Mouse (Mus musculus): ENCODE results near the gene Zfp664. TPM values are rescaled to one million over a fixed set of nuclear protein-coding genes. Genes with fewer than 3 reads are reported as not detected.

Gene Zfp664
- polyA plus RNA-seq, 1 experiment from 2014 or later = 92.8 TPM

GRCm38 (mm10) chr5:124836075-124836474 is 26.4 kb upstream of the Zfp664 start:
- H3K4me2 ChIP-seq (ENCODE audit: low read length) = no peak overlapping the region
- TF ChIP-seq CTCF (IDR thresholded peaks at IDR 0.05; ENCODE audit: low read depth) = no peak
- ATAC-seq (replicated peaks; ENCODE audit: low FRiP score, low read depth) = no peak
- no peaks in the 10 kb centered on the region for H3K27me3 ChIP-seq (ENCODE audit: insufficient read depth, low read length)
- 89% methylated on average over 10 of the region's 10 CpGs for WGBS
- H3K27ac ChIP-seq = no peak overlapping the region
- no peaks in the 10 kb centered on the region for H3K4me1 ChIP-seq (replicated peaks; ENCODE audit: insufficient read depth, low read length)
- H3K4me3 ChIP-seq (replicated peaks; ENCODE audit: low read depth, low read length) = no peak overlapping the region
- H3K9me3 ChIP-seq (replicated peaks; ENCODE audit: low read length) = no peaks in the 10 kb centered on the region
- DNase-seq (ENCODE audit: low spot score) = no peak
- no peak overlapping the region for H3K9ac ChIP-seq (ENCODE audit: low read depth, low read length)
- no peaks in the 10 kb centered on the region for H3K36me3 ChIP-seq (ENCODE audit: insufficient read depth, low read length)

- WGBS = 51% methylated on average over 4 of the region's 4 CpGs
- TF ChIP-seq CTCF (IDR thresholded peaks at IDR 0.05; ENCODE audit: low read depth) = no peak
Observed at GRCm38 (mm10) chr5:124836621-124837020, 25.9 kb upstream of the Zfp664 start.

GRCm38 (mm10) chr5:124840202-124840601 is 22.3 kb upstream of the Zfp664 start:
- H3K4me1 ChIP-seq (replicated peaks; ENCODE audit: insufficient read depth, low read length) = no peaks in the 10 kb centered on the region
- no peak overlapping the region for H3K4me2 ChIP-seq (ENCODE audit: low read length)
- H3K27ac ChIP-seq = no peak overlapping the region
- ATAC-seq (replicated peaks; ENCODE audit: low FRiP score, low read depth) (no peak), DNase-seq (ENCODE audit: low spot score) (no peak)
- H3K36me3 ChIP-seq (ENCODE audit: insufficient read depth, low read length) = no peaks in the 10 kb centered on the region
- H3K4me3 ChIP-seq (replicated peaks; ENCODE audit: low read depth, low read length) = no peak overlapping the region
- TF ChIP-seq CTCF (IDR thresholded peaks at IDR 0.05; ENCODE audit: low read depth) = no peak
- H3K27me3 ChIP-seq (ENCODE audit: insufficient read depth, low read length) = no peaks in the 10 kb centered on the region
- H3K9me3 ChIP-seq (replicated peaks; ENCODE audit: low read length) = no peaks in the 10 kb centered on the region
- WGBS = 84% methylated on average over 7 of the region's 7 CpGs
- no peak overlapping the region for H3K9ac ChIP-seq (ENCODE audit: low read depth, low read length)

More at GRCm38 (mm10) chr5:124836621-124837020, 25.9 kb upstream of the Zfp664 start:
- no peaks in the 10 kb centered on the region for H3K4me1 ChIP-seq (replicated peaks; ENCODE audit: insufficient read depth, low read length)
- H3K9ac ChIP-seq (ENCODE audit: low read depth, low read length) = no peak overlapping the region
- no peak for ATAC-seq (replicated peaks; ENCODE audit: low FRiP score, low read depth)
- no peak for DNase-seq (ENCODE audit: low spot score)
- H3K4me2 ChIP-seq (ENCODE audit: low read length) = no peak overlapping the region
- no peaks in the 10 kb centered on the region for H3K27me3 ChIP-seq (ENCODE audit: insufficient read depth, low read length)
- H3K27ac ChIP-seq = no peak overlapping the region
- H3K9me3 ChIP-seq (replicated peaks; ENCODE audit: low read length) = no peaks in the 10 kb centered on the region
- no peaks in the 10 kb centered on the region for H3K36me3 ChIP-seq (ENCODE audit: insufficient read depth, low read length)
- H3K4me3 ChIP-seq (replicated peaks; ENCODE audit: low read depth, low read length) = no peak overlapping the region

GRCm38 (mm10) chr5:124840669-124841068 is 21.8 kb upstream of the Zfp664 start:
- H3K27ac ChIP-seq = no peak overlapping the region
- H3K27me3 ChIP-seq (ENCODE audit: insufficient read depth, low read length) = no peaks in the 10 kb centered on the region
- ATAC-seq (replicated peaks; ENCODE audit: low FRiP score, low read depth) = no peak
- no peaks in the 10 kb centered on the region for H3K36me3 ChIP-seq (ENCODE audit: insufficient read depth, low read length)
- H3K9ac ChIP-seq (ENCODE audit: low read depth, low read length) = no peak overlapping the region
- no peaks in the 10 kb centered on the region for H3K4me1 ChIP-seq (replicated peaks; ENCODE audit: insufficient read depth, low read length)
- no peaks in the 10 kb centered on the region for H3K9me3 ChIP-seq (replicated peaks; ENCODE audit: low read length)
- 85% methylated on average over 2 of the region's 2 CpGs for WGBS
- H3K4me3 ChIP-seq (replicated peaks; ENCODE audit: low read depth, low read length) = no peak overlapping the region
- no peak overlapping the region for H3K4me2 ChIP-seq (ENCODE audit: low read length)
- no peak for TF ChIP-seq CTCF (IDR thresholded peaks at IDR 0.05; ENCODE audit: low read depth)
- DNase-seq (ENCODE audit: low spot score) = no peak

DNA sequence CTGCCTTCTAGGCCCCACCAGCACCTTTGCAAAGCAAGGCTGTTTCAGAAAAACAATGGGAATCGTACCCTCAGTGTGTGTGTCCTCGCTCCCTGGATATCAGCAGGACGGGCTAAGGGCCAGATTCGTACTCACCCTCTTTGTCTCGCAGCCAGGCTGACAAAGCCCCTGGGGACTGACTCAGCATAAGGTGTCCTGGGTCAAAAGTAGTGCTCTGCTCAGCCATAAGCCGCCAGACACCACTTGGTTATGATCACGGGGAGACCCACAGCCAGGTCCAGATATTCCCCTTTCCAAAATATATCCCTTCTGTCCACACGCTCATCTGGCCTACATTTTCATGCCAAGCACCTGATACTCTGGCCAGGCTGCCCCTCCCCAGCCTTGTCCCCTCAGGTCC is 19.1 kb upstream of the Zfp664 start:
- Histone ChIP-seq H3K4me2 (ENCODE audit: low read length) (no peak overlapping the region), H3K27me3 (ENCODE audit: insufficient read depth, low read length) (no peaks in the 10 kb centered on the region), H3K36me3 (ENCODE audit: insufficient read depth, low read length) (no peaks in the 10 kb centered on the region), H3K4me3 (replicated peaks; ENCODE audit: low read depth, low read length) (no peak overlapping the region), H3K27ac (no peak overlapping the region), H3K4me1 (replicated peaks; ENCODE audit: insufficient read depth, low read length) (no peaks in the 10 kb centered on the region), H3K9ac (ENCODE audit: low read depth, low read length) (no peak overlapping the region), H3K9me3 (replicated peaks; ENCODE audit: low read length) (no peaks in the 10 kb centered on the region)
- WGBS = 79% methylated on average over 8 of the region's 8 CpGs
- TF ChIP-seq CTCF (IDR thresholded peaks at IDR 0.05; ENCODE audit: low read depth) = no peak
- DNase-seq (ENCODE audit: low spot score) (no peak), ATAC-seq (replicated peaks; ENCODE audit: low FRiP score, low read depth) (no peak)

DNA sequence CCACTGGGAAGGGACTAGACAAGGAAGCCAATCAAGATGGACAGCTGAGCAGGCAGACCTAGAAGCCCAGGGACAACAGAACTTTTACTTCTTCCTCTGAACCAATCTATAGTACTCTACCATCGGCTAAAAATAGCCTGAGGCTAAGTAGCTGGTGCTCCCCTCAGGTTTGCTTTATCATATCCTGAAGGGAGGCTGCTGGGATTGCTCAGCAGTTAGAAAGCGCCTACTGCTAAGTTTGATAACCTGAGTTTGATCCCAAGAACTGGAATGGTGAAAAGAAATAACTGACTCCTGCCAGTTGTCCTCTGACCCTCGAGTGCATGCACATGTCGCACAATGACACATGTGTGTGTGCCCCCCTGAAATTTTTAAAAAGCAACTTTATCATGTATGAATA is 17.6 kb upstream of the Zfp664 start:
- DNase-seq (ENCODE audit: low spot score) = no peak
- TF ChIP-seq CTCF (IDR thresholded peaks at IDR 0.05; ENCODE audit: low read depth) = no peak
- H3K4me1 ChIP-seq (replicated peaks; ENCODE audit: insufficient read depth, low read length) = no peaks in the 10 kb centered on the region
- no peaks in the 10 kb centered on the region for H3K9me3 ChIP-seq (replicated peaks; ENCODE audit: low read length)
- H3K36me3 ChIP-seq (ENCODE audit: insufficient read depth, low read length) = no peaks in the 10 kb centered on the region
- H3K27me3 ChIP-seq (ENCODE audit: insufficient read depth, low read length) = no peaks in the 10 kb centered on the region
- 66% methylated on average over 4 of the region's 4 CpGs for WGBS
- no peak overlapping the region for H3K9ac ChIP-seq (ENCODE audit: low read depth, low read length)
- H3K27ac ChIP-seq = no peak overlapping the region
- no peak overlapping the region for H3K4me2 ChIP-seq (ENCODE audit: low read length)
- no peak overlapping the region for H3K4me3 ChIP-seq (replicated peaks; ENCODE audit: low read depth, low read length)
- no peak for ATAC-seq (replicated peaks; ENCODE audit: low FRiP score, low read depth)

GRCm38 (mm10) chr5:124847014-124847413 is 15.5 kb upstream of the Zfp664 start:
- no peaks in the 10 kb centered on the region for H3K36me3 ChIP-seq (ENCODE audit: insufficient read depth, low read length)
- no peak for TF ChIP-seq CTCF (IDR thresholded peaks at IDR 0.05; ENCODE audit: low read depth)
- no peak overlapping the region for H3K4me2 ChIP-seq (ENCODE audit: low read length)
- H3K27ac ChIP-seq = no peak overlapping the region
- H3K27me3 ChIP-seq (ENCODE audit: insufficient read depth, low read length) = no peaks in the 10 kb centered on the region
- ATAC-seq (replicated peaks; ENCODE audit: low FRiP score, low read depth) (no peak), DNase-seq (ENCODE audit: low spot score) (no peak)
- no peaks in the 10 kb centered on the region for H3K4me1 ChIP-seq (replicated peaks; ENCODE audit: insufficient read depth, low read length)
- no peak overlapping the region for H3K9ac ChIP-seq (ENCODE audit: low read depth, low read length)
- no peaks in the 10 kb centered on the region for H3K9me3 ChIP-seq (replicated peaks; ENCODE audit: low read length)
- 58% methylated on average over 1 of the region's 1 CpGs for WGBS
- no peak overlapping the region for H3K4me3 ChIP-seq (replicated peaks; ENCODE audit: low read depth, low read length)

All from kidney, postnatal 0 days (tissue).